Mouse (Mus musculus) CH12.LX (cell line): ENCODE measurements around the gene Otogl. TPM values are rescaled to one million over a fixed set of nuclear protein-coding genes. Genes with fewer than 3 reads are reported as not detected.

Source experiments
- polyA plus RNA-seq: library from polyadenylated mRNA; unstranded; fragments of >175 nt; gene quantifications from 2 replicates; pipeline ENCODE4 v1.2.1, GENCODE M21; 2012; ENCODE audit warnings: low read depth; ENCODE audit not compliant: insufficient read length
- total RNA-seq, 2 experiments: library from RNA; depleted of rRNA; stranded (reverse); fragments of 300-350 nt in 1 of 2; fragments of >200 nt in 1 of 2; gene quantifications; 2 replicates each; pipeline ENCODE4 v1.2.3; 2012 to 2014

The Otogl gene
- total and polyA plus RNA-seq, 3 experiments: 1.1 to 3.2 (median 2.1) TPM

Other genes with a start within 250 kb of the Otogl start
- not detected in 2 replicates for gene Ptprq, start 192.1 kb downstream of the Otogl start, total RNA-seq (2012; rRNA removed)
- gene Ptprq, start 192.1 kb downstream of the Otogl start, total RNA-seq (2014; rRNA removed): not detected in 2 replicates
- gene Ptprq, start 192.1 kb downstream of the Otogl start, polyA plus RNA-seq: not detected in 2 replicates